Mouse (Mus musculus) fibroblast of lung, adult 2 months (primary cell): ENCODE results near the gene Fry.

Experiments
- DNase-seq: peaks from one replicate; pipeline ENCODE4 v3.0.0-alpha.2; 2011; ENCODE audit warnings: low read depth

Gene Fry

GRCm38 (mm10) chr5:150130144-150130543 is 11.7 kb downstream of the Fry start:
- DNase-seq = no peak

GRCm38 (mm10) chr5:150131166-150131565 is 12.7 kb downstream of the Fry start:
- DNase-seq = no peak

- DNase-seq = no peak
Measured at GRCm38 (mm10) chr5:150134651-150135050, 16.2 kb downstream of the Fry start.

GRCm38 (mm10) chr5:150135529-150135928 is 17.1 kb downstream of the Fry start:
- DNase-seq = no peak

- DNase-seq = no peak
Measured at GRCm38 (mm10) chr5:150137772-150138451, 19.5 kb downstream of the Fry start.

- DNase-seq = no peak
Measured at GRCm38 (mm10) chr5:150140513-150140912, 22.1 kb downstream of the Fry start.

DNA sequence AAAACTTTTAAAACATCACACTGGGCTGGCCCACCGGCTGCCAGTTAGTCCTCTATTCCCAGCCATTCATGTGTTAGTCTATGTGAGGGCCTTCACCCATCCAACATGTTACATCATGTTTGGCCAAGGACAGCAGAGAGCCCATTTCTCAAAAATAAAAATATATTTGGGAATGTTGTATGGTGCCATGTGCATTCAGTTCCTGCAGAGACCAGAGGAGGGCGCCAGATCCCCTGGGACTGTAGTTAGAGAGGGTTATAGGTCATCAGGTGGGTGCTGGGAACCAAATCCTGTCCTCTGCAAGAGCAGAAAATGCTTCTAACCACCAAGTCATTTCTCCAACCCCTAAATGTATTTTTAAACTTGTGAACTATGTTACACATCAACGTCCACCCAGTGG is 27.5 kb downstream of the Fry start:
- DNase-seq = no peak

- DNase-seq = no peak
Measured at GRCm38 (mm10) chr5:150146612-150147011, 28.2 kb downstream of the Fry start.

- DNase-seq = no peak
Measured at GRCm38 (mm10) chr5:150149725-150150124, 31.3 kb downstream of the Fry start.

- no peak for DNase-seq
Measured at GRCm38 (mm10) chr5:150150986-150151385, 32.5 kb downstream of the Fry start.

GRCm38 (mm10) chr5:150152071-150152879 is 33.8 kb downstream of the Fry start:
- DNase-seq = no peak

DNA sequence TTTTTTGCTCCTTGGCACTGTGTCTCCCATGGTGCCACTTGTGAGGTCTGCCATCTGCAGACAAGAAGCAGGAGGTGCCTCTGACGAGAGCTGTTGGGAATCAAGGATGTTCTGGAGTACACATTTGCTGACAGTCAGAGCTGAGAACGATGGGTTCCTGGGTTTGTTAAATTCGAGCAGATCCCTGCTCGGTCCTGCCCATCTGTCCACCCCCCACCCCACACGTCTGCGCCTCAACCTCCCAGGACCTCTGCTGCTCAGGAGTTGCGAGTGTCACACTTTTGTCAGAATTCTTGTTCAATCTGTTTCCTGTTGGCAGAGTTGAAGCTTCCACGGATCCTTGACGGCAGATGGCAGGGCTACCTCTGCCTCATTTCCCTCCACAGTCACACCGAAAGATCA is 34.4 kb downstream of the Fry start:
- no peak for DNase-seq

DNA sequence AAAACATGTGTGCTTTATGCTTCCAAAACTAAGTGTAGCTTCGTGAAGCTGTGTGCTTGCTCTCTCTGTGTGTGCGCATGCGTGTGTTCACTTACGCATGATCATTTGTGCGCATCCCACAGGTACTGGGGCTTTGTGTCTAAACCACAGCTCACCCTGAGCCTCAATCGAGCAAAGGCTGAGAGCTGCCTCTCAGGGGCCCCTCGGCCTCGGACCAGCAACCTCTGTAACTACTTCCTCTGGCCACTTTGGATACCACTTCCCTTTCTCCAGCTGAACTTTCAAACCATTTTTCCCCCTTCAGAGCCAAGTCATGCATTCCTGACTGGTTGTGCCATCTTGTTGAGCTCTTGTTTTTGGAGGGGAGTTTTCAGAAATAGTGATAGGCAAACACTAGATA is 36.9 kb downstream of the Fry start:
- no peak for DNase-seq

GRCm38 (mm10) chr5:150156063-150156786 is 37.8 kb downstream of the Fry start:
- no peak for DNase-seq

DNA sequence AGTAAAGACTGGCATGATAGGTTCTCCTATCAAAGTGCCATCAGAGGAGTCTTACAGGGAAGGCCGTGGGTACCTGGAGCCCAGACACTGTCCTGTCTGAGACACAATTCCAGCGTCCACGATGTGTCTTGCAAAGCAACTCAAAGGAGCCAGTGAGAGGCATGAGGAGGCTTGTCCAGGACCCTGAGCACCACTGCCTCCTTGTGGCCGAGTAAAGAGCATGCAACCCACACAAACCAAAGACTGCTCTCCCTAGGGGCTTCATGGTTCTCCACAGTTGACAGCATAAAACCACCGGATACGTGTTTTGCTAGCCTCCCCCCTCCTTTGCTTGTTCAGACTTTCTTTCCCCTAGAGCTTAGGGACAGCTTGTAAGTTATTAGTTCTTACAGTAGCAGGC is 39.2 kb downstream of the Fry start:
- DNase-seq = no peak

DNA sequence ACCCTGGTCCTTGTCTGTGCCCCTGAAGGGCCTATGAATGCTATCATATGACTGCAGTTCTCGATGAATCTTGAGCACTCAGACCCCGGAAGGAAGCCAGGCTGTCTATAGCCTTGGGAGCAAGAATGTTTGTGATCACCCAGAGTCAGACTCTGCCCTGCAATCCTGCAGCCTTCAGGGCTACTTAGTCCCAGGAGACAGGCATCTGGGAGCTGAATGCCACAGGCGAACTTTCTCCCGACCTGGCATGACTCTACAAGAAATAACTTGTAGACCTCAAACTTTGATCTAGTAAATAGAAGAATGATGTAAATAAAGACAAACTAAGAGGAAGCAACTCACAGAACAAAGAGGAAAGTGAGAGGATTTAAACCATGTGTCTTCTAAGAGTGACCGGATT is 40.7 kb downstream of the Fry start:
- DNase-seq = no peak

- no peak for DNase-seq
Measured at GRCm38 (mm10) chr5:150161193-150161592, 42.7 kb downstream of the Fry start.

DNA sequence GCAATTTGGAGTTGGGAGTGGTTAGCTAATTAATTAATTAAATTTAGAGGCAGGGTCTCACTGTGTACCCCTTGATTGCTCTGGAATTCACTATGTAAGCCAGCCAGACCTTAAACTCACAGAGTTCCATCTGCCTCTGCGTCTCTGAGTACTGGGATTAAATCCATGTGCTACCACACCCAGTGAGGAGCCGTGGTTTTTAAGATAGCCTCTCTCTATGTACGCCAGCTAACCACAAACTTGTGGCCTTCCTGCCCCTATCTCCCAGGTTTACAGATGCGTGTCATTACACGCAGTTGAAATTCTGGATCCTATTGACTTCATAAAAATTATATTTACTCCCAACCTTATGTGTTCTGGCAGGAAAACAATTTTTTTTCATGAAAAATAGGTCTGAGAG is 43.5 kb downstream of the Fry start:
- no peak for DNase-seq

- no peak for DNase-seq
Measured at GRCm38 (mm10) chr5:150164671-150165070, 46.2 kb downstream of the Fry start.

DNA sequence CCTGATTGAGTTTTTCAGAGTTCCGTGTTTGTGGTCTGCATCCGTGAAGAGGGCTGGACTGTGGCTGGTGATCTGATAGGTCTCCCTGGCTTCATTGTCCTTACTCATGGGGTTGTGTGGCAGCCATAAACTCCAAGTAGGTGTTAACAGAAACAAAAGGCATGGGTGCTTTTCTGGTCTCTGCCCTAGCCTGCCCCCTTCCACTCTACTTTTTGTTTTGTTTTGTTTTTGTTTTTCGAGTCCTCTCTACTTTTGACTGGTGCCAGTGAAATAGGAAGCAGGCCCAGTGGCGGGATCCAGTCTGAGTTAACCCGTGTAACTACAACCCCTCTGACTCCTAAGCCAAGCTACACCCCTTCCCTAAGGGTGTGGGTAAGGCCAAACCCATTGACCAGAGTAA is 48.4 kb downstream of the Fry start:
- DNase-seq = no peak

DNA sequence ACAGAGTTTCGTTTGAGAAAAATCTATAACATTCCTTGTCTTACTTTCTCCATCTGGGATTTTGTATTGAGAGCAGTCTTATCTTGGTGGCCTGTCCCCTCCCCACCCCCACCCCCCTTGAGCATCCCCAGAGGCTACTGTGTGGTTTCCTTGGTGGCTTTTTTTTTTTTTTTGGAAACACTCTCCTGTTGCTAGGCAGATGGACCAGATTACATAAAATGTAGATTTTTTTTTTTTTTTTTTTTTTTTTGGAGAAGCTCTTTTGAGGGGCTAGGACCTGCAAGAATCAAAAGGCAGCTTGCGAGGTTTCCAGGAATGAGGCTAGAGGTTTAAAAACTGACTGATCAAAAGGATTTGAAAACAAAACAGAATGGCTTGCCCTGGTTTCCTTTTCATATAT is 48.8 kb downstream of the Fry start:
- DNase-seq = no peak

GRCm38 (mm10) chr5:150168712-150169111 is 50.3 kb downstream of the Fry start:
- DNase-seq = peak; percentile 18

DNA sequence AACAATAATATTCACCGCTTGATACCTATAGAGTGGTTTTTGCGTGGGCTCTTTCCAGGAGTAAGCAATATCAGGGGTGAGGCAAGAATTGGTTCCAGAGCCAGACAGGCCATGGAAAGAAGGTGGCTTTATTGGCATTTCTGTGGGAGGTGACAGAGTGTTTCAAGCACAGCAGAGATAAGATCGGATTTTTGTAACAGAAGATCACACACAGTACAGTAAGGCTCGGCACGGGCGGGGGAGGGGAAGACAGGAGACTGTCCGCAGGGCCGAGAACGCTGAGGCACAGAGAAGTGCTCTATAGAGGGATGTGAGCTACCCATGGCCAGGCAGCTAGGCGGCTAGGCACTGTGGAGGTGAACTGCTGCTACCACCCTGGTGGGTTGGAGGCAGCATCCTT is 53.1 kb downstream of the Fry start:
- DNase-seq = no peak
